Mouse (Mus musculus): Measurements from ENCODE around the gene Erfe.

GRCm38 (mm10) chr1:91412286-91413029, 46.2 kb downstream of the Erfe start:
- no peak for TF ChIP-seq CTCF (IDR thresholded peaks at IDR 0.05; ENCODE audit: insufficient read depth, low read depth, low read length)
- TF ChIP-seq POLR2A (IDR thresholded peaks at IDR 0.05; ENCODE audit: insufficient read depth, low read depth, low read length): no peak

Measured in olfactory bulb, adult 2 months (tissue).